Comparison of ENCODE assay signal across 8 mouse cellular contexts in the genomic region with DNA sequence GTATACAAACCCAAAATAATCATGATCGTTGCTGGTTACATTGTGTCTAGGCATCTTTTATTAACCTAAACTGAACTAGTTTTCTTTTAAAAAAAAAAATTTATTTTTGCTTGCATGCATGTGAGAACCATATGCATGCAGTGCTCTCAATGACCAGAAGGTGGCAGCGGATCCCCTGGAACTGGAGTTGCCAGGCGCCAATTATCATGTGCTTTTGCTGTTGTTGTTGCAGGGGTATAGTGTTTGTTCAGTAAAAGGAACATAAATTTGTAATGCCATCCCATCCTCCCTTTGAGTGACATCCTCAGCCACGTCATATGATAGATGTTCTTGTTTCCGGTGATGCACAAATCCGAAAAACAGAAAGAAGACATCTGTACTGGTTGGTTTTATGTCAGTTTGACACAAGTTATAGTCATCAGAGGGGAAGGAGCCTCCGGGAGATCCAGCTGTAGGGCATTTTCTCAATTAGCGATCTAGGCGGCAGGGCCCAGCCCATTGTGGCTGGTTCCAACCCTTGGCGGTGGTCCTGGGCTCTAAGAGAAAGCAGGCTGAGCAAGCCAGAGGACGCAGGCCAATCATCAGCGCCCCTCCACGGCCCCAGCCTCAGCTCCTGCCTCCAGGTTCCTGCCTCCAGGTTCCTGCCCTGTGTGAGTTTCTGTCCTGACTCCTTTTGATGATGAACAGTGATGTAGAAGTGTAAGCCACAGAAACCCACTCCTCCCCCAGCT. TPM values are rescaled to one million over a fixed set of nuclear protein-coding genes. Genes with fewer than 3 reads are reported as not detected.
A peak's percentile ranks its signal among the peaks of the same experiment; 100 is the strongest.
DNase-seq lines count a peak whose midpoint lies in the region; TF ChIP-seq lines count a peak whose summit lies in the region.

No protein-coding gene starts in this region.

- peak; percentile 88 to 95 (median 91) for TF ChIP-seq CTCF in MEL (IDR thresholded peaks at IDR 0.05 in 2 of 3, conservative IDR thresholded peaks at IDR 0.05 in 1 of 3; ENCODE audit: control insufficient read depth in 1 of 3, insufficient read depth in 1 of 3, low read depth in 2 of 3, low read length in 3 of 3, poor library complexity in 1 of 3, severe bottlenecking in 1 of 3)
- peak; percentile 95 for TF ChIP-seq CTCF in cerebellum, adult 2 months (IDR thresholded peaks at IDR 0.05; ENCODE audit: borderline replicate concordance, insufficient read depth, low read depth, low read length)
- TF ChIP-seq CTCF in lung, adult 2 months (IDR thresholded peaks at IDR 0.05; ENCODE audit: insufficient read depth, low read length) = peak; percentile 96

- no peak for TF ChIP-seq POLR2A in MEL (IDR thresholded peaks at IDR 0.05; ENCODE audit: control insufficient read depth in 1 of 2, insufficient read depth in 1 of 2, low read depth in 1 of 2, low read length in 2 of 2, poor library complexity in 1 of 2)
- no peak for TF ChIP-seq POLR2A in cerebellum, adult 2 months (IDR thresholded peaks at IDR 0.05; ENCODE audit: borderline replicate concordance, insufficient read depth, low read length)
- no peak for TF ChIP-seq POLR2A in lung, adult 2 months (IDR thresholded peaks at IDR 0.05; ENCODE audit: borderline replicate concordance, extremely low read depth, low read depth, low read length)

- no peak overlapping the region for H3K4me3 ChIP-seq in MEL (ENCODE audit: control insufficient read depth in 1 of 2, insufficient read depth in 1 of 2, low read depth in 2 of 2, low read length in 2 of 2)
- H3K4me3 ChIP-seq in cerebellum, adult 2 months (replicated peaks; ENCODE audit: insufficient read depth, low read depth, low read length) = no peak overlapping the region
- no peak overlapping the region for H3K4me3 ChIP-seq in lung, adult 2 months (replicated peaks; ENCODE audit: extremely low read depth, low read depth, low read length)

- 27% methylated on average over 13 of the region's 13 CpGs for WGBS in cerebellum, adult 2 months
- WGBS in lung, adult 2 months = 45% methylated on average over 13 of the region's 13 CpGs

- H3K27ac ChIP-seq in MEL (ENCODE audit: control insufficient read depth, low read depth, low read length) = no peak overlapping the region
- H3K27ac ChIP-seq in cerebellum, adult 2 months (ENCODE audit: insufficient read depth, low read length) = no peak overlapping the region

- DNase-seq in 3T3-L1 (ENCODE audit: low read depth, low spot score) (peak; percentile 89), MEL (ENCODE audit: low read depth, low spot score) (peak; percentile 82)
- DNase-seq in cerebellum, adult 2 months = peak; percentile 71 to 79
- peak; percentile 74 to 85 for DNase-seq in frontal cortex, postnatal 36 days (ENCODE audit: low spot score in 2 of 2)
- peak; percentile 85 for DNase-seq in kidney, postnatal 14 days
- DNase-seq in lung, adult 2 months = peak; percentile 74
- DNase-seq in right cerebral cortex, adult 2 months (ENCODE audit: low spot score in 2 of 2) = peak; percentile 87 to 90
- DNase-seq in urinary bladder, postnatal 10 days (ENCODE audit: low spot score) = peak; percentile 38

- H3K9me3 ChIP-seq in MEL (replicated peaks; ENCODE audit: insufficient read depth, low read length) = no peaks in the 10 kb centered on the region

- H3K9ac ChIP-seq in MEL (ENCODE audit: control insufficient read depth, low read depth, low read length, poor library complexity, severe bottlenecking) = no peak overlapping the region

- no peaks in the 10 kb centered on the region; a peak in 1 of 4 replicates for H3K27me3 ChIP-seq in MEL (ENCODE audit: control insufficient read depth in 1 of 2, insufficient read depth in 2 of 2, low read length in 2 of 2)
- H3K27me3 ChIP-seq in cerebellum, adult 2 months (ENCODE audit: control insufficient read depth, insufficient read depth, low read length) = no peaks in the 10 kb centered on the region

- TF ChIP-seq EP300 in MEL (IDR thresholded peaks at IDR 0.05; ENCODE audit: low read depth in 1 of 2, low read length in 2 of 2) = no peak

- no peaks in the 10 kb centered on the region for H3K36me3 ChIP-seq in MEL (ENCODE audit: control insufficient read depth in 1 of 2, insufficient read depth in 2 of 2, low read length in 2 of 2)

- no peaks in the 10 kb centered on the region for H3K4me1 ChIP-seq in MEL (ENCODE audit: control insufficient read depth in 1 of 2, insufficient read depth in 2 of 2, low read length in 2 of 2)
- peaks cover 9% of the 10 kb centered on the region; the same call in 1 of the 2 replicates for H3K4me1 ChIP-seq in cerebellum, adult 2 months (ENCODE audit: control insufficient read depth, insufficient read depth, low read length)
- peaks cover 2% of the 10 kb centered on the region; the same call in 1 of the 2 replicates for H3K4me1 ChIP-seq in lung, adult 2 months (ENCODE audit: control insufficient read depth, insufficient read depth, low read length)

- H3K79me2 ChIP-seq in MEL (ENCODE audit: control insufficient read depth, insufficient read depth, low read length, poor library complexity) = no peaks in the 10 kb centered on the region

- peak; percentile 100 for TF ChIP-seq RAD21 in MEL (IDR thresholded peaks at IDR 0.05; ENCODE audit: low read depth, low read length)

TF ChIP-seq in MEL, 35 proteins besides CTCF, POLR2A, EP300 and RAD21:
- TF ChIP-seq ETS1 (IDR thresholded peaks at IDR 0.05; ENCODE audit: low read depth, low read length) = no peak
- peak; percentile 87 for TF ChIP-seq ZNF384 (IDR thresholded peaks at IDR 0.05; ENCODE audit: low read depth, low read length)
- TF ChIP-seq BHLHE40 (IDR thresholded peaks at IDR 0.05; ENCODE audit: borderline replicate concordance, low read depth, low read length) = no peak
- TF ChIP-seq CHD2 (IDR thresholded peaks at IDR 0.05; ENCODE audit: low read length) = no peak
- no peak for TF ChIP-seq ZKSCAN1 (IDR thresholded peaks at IDR 0.05; ENCODE audit: low read depth, low read length)
- TF ChIP-seq UBTF (IDR thresholded peaks at IDR 0.05; ENCODE audit: borderline replicate concordance, insufficient read depth, low read depth, low read length) = no peak
- TF ChIP-seq ELF1 (IDR thresholded peaks at IDR 0.05; ENCODE audit: low read depth, low read length) = no peak
- no peak for TF ChIP-seq TAL1 (IDR thresholded peaks at IDR 0.05; ENCODE audit: low read length)
- no peak for TF ChIP-seq KAT2A (conservative IDR thresholded peaks at IDR 0.05; ENCODE audit: low read depth, low read length)
- TF ChIP-seq HCFC1 (IDR thresholded peaks at IDR 0.05; ENCODE audit: low read depth, low read length) = no peak
- no peak for TF ChIP-seq GABPA (IDR thresholded peaks at IDR 0.05; ENCODE audit: low read depth, low read length)
- no peak for TF ChIP-seq MEF2A (IDR thresholded peaks at IDR 0.05; ENCODE audit: extremely low read depth, insufficient replicate concordance, low read depth, low read length, poor library complexity, severe bottlenecking)
- no peak for TF ChIP-seq JUND (IDR thresholded peaks at IDR 0.05; ENCODE audit: low read depth, low read length)
- no peak for TF ChIP-seq TBP (IDR thresholded peaks at IDR 0.05; ENCODE audit: low read depth, low read length)
- TF ChIP-seq SIN3A (IDR thresholded peaks at IDR 0.05; ENCODE audit: low read length) = no peak
- no peak for TF ChIP-seq POLR2AphosphoS5 (IDR thresholded peaks at IDR 0.05; ENCODE audit: borderline replicate concordance, low read depth, low read length)
- no peak for TF ChIP-seq CHD1 (IDR thresholded peaks at IDR 0.05; ENCODE audit: low read depth, low read length)
- TF ChIP-seq MXI1 (IDR thresholded peaks at IDR 0.05; ENCODE audit: low read depth, low read length) = no peak
- TF ChIP-seq RCOR1 (IDR thresholded peaks at IDR 0.05; ENCODE audit: low read depth, low read length) = no peak
- no peak for TF ChIP-seq ZMIZ1 (IDR thresholded peaks at IDR 0.05; ENCODE audit: low read depth, low read length)
- no peak for TF ChIP-seq USF2 (IDR thresholded peaks at IDR 0.05; ENCODE audit: borderline replicate concordance in 1 of 2, insufficient read depth in 1 of 2, low read depth in 1 of 2, low read length in 2 of 2)
- no peak for TF ChIP-seq E2F4 (IDR thresholded peaks at IDR 0.05; ENCODE audit: borderline replicate concordance, low read depth, low read length)
- no peak for TF ChIP-seq TCF12 (IDR thresholded peaks at IDR 0.05; ENCODE audit: low read depth, low read length)
- TF ChIP-seq MAX (IDR thresholded peaks at IDR 0.05; ENCODE audit: low read length) = peak; percentile 77
- no peak for TF ChIP-seq GATA1 (IDR thresholded peaks at IDR 0.05; ENCODE audit: low read depth, low read length)
- TF ChIP-seq ZC3H11A (IDR thresholded peaks at IDR 0.05; ENCODE audit: low read depth, low read length) = peak; percentile 96
- no peak for TF ChIP-seq MAFK (IDR thresholded peaks at IDR 0.05; ENCODE audit: borderline replicate concordance, low read depth, low read length)
- no peak for TF ChIP-seq USF1 (IDR thresholded peaks at IDR 0.05; ENCODE audit: low read depth, low read length)
- TF ChIP-seq MAZ (IDR thresholded peaks at IDR 0.05; ENCODE audit: low read depth, low read length) = no peak
- TF ChIP-seq NELFE (IDR thresholded peaks at IDR 0.05; ENCODE audit: low read depth, low read length) = no peak
- TF ChIP-seq SMC3 (IDR thresholded peaks at IDR 0.05; ENCODE audit: low read depth, low read length) = peak; percentile 97
- peak; percentile 88 for TF ChIP-seq MYC (IDR thresholded peaks at IDR 0.05; ENCODE audit: low read depth, low read length)
- no peak for TF ChIP-seq NRF1 (IDR thresholded peaks at IDR 0.05; ENCODE audit: insufficient read depth, low read depth, low read length, poor library complexity, severe bottlenecking)
- no peak for TF ChIP-seq MYB (IDR thresholded peaks at IDR 0.05; ENCODE audit: low read depth, low read length)
- TF ChIP-seq POLR2AphosphoS2 (IDR thresholded peaks at IDR 0.05; ENCODE audit: low read length) = no peak
TF ChIP-seq in MEL: peak in this region for 5.

RNA-seq across cellular contexts. Expression of gene Foxo1, which starts 5.5 kb away (rescaled TPM):
- total RNA-seq in MEL (2012; rRNA removed) = 0.31 and 0.42 TPM in 2 replicates
- polyA plus RNA-seq in MEL (2012; ENCODE audit: insufficient read depth in 1 of 2, insufficient read length in 2 of 2, low read depth in 1 of 2, low replicate concordance in 2 of 2, missing spikeins in 1 of 2) = 1 to 10 TPM in 1 of 2 experiments, not detected in 1; 2.5 TPM
- 5.4 and 6.7 TPM in 2 replicates for polyA plus RNA-seq in cerebellum, adult 2 months (2012; rRNA removed)
- polyA plus RNA-seq in lung, adult 2 months (2012; rRNA removed) = 16.9 and 22.5 TPM in 2 replicates

Comparison
In these comparisons a context has a peak if more than half of its experiments do, and no peak if none do; other contexts are left out.
1. DNase-seq: peak in every context shown above with its lines; median percentile 89 in 3T3-L1; 88 in right cerebral cortex, adult 2 months; 85 in kidney, postnatal 14 days; 82 in MEL; 80 in frontal cortex, postnatal 36 days; 75 in cerebellum, adult 2 months; 74 in lung, adult 2 months; 38 in urinary bladder, postnatal 10 days.